Mouse (Mus musculus): ENCODE measurements at regions not wholly inside any gene's neighbourhood (a gene's known extent, or its start where the extent isn't known, plus 50 kb on each side); places are given as distances from the start of the nearest gene placed in this dataset.

DNA sequence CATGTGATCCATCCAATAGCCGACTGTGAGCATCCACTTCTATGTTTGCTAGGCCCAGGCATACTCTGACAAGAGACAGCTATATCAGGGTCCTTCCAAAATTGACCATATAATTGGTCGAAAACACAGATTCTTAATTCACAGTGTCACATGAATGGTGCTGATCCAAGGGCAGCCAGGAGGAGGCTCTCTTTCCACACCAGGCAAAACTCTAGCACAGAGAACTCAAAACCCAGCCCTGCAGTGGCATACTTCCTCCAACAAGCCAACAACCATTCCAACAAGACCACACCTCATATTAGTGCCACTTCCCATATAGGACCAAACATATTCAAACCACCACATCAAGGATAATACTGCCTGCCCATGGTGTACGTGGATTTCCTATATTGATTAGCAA lies 68.1 kb upstream of the Tas2r118 start:
- no peaks in the 10 kb centered on the region for H3K27me3 ChIP-seq (replicated peaks; ENCODE audit: control insufficient read depth, insufficient read depth, low read length)
- DNase-seq (ENCODE audit: low spot score), result no peak
- ATAC-seq (ENCODE audit: low read depth), result no peak
- H3K4me3 ChIP-seq (ENCODE audit: low read depth, low read length), result no peak overlapping the region
- no peaks in the 10 kb centered on the region for H3K36me3 ChIP-seq (ENCODE audit: control insufficient read depth, insufficient read depth, low read length)
- H3K27ac ChIP-seq (replicated peaks; ENCODE audit: low read depth, low read length), result no peak overlapping the region
- WGBS, result 82% methylated on average over 3 of the region's 3 CpGs
- H3K4me2 ChIP-seq (ENCODE audit: low read depth, low read length), result no peak overlapping the region
- H3K9me3 ChIP-seq (ENCODE audit: control insufficient read depth, low read length), result no peaks in the 10 kb centered on the region
- no peak overlapping the region for H3K9ac ChIP-seq (ENCODE audit: low read depth, low read length)
- H3K4me1 ChIP-seq (ENCODE audit: control insufficient read depth, insufficient read depth, low read length), result no peaks in the 10 kb centered on the region

DNA sequence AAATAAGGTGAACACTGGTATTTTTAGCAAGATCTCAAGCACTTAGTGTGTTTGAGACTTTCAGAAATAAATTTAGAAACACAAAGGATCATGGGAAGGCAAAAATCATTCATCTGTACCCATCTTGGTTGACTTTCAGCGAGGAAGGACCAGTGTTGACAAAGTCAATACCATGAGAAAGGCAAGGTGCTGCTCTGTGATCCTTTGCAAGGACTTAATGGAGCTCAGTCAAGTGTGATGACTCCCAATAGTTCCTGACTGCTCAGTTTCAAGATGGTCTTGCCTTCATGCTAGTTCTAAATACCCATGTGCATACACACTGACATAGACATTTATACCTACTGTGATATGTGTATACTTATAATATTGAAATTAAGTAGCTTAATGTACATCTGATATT lies 56.5 kb upstream of the Tas2r118 start:
- ATAC-seq (ENCODE audit: low read depth) (no peak), DNase-seq (ENCODE audit: low spot score) (no peak)
- Histone ChIP-seq H3K36me3 (ENCODE audit: control insufficient read depth, insufficient read depth, low read length) (no peaks in the 10 kb centered on the region), H3K27me3 (replicated peaks; ENCODE audit: control insufficient read depth, insufficient read depth, low read length) (no peaks in the 10 kb centered on the region), H3K9ac (ENCODE audit: low read depth, low read length) (no peak overlapping the region), H3K27ac (replicated peaks; ENCODE audit: low read depth, low read length) (no peak overlapping the region), H3K4me2 (ENCODE audit: low read depth, low read length) (no peak overlapping the region), H3K9me3 (ENCODE audit: control insufficient read depth, low read length) (no peaks in the 10 kb centered on the region), H3K4me1 (ENCODE audit: control insufficient read depth, insufficient read depth, low read length) (no peaks in the 10 kb centered on the region), H3K4me3 (ENCODE audit: low read depth, low read length) (no peak overlapping the region)
- WGBS, result 48% methylated on average over 1 of the region's 1 CpGs

DNA sequence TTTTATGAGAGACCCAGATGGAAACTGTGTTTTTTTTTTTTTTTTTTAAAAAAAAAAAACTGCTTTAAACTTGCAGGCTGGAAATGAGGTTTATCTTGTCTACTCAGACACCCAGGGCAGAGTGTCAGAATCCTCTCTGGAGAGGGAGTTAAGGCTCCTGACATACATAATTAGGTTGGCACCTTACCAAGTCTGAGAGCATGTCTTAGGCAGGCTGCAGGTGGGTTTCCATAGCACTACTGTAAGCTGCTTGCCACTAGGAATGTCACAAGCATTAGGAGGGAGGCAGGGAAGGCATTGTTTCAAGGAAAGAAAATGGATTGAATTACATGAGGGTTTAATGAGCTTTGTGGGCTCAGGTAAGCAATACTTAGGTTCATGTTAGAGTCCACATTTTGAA lies 55.9 kb upstream of the Tas2r118 start:
- H3K27me3 ChIP-seq (replicated peaks; ENCODE audit: control insufficient read depth, insufficient read depth, low read length), result no peaks in the 10 kb centered on the region
- no peak overlapping the region for H3K27ac ChIP-seq (replicated peaks; ENCODE audit: low read depth, low read length)
- ATAC-seq (ENCODE audit: low read depth) (peak; percentile 95), DNase-seq (ENCODE audit: low spot score) (peak; percentile 89)
- H3K4me1 ChIP-seq (ENCODE audit: control insufficient read depth, insufficient read depth, low read length), result no peaks in the 10 kb centered on the region
- no peaks in the 10 kb centered on the region for H3K36me3 ChIP-seq (ENCODE audit: control insufficient read depth, insufficient read depth, low read length)
- no peak overlapping the region for H3K4me2 ChIP-seq (ENCODE audit: low read depth, low read length)
- no peak overlapping the region for H3K9ac ChIP-seq (ENCODE audit: low read depth, low read length)
- no peak overlapping the region for H3K4me3 ChIP-seq (ENCODE audit: low read depth, low read length)
- no peaks in the 10 kb centered on the region for H3K9me3 ChIP-seq (ENCODE audit: control insufficient read depth, low read length)

Measured in embryonic facial prominence, embryonic 14.5 days (tissue).